Mouse (Mus musculus) embryonic facial prominence, embryonic 14.5 days (tissue): ENCODE measurements around the gene Bdnf. TPM values are rescaled to one million over a fixed set of nuclear protein-coding genes. Genes with fewer than 3 reads are reported as not detected.

ENCODE experiments used
- ATAC-seq: fragments of 200-750 bp; cut with Nextera tagmentation; 2 replicates; pipeline ENCODE4 v1.8.0; 2017; ENCODE audit warnings: low read depth, moderate number of reproducible peaks, moderate TSS enrichment
- DNase-seq: peaks from one replicate; pipeline ENCODE4 v3.0.0-alpha.2; 2015; ENCODE audit warnings: low spot score
- H3K27ac ChIP-seq: fragments of 300-500 bp; sonication (generic); replicated peaks from 2 replicates; pipeline ENCODE4 v1.5.1; 2014; ENCODE audit warnings: low read depth, mild to moderate bottlenecking, low read length, moderate library complexity
- H3K27me3 ChIP-seq: fragments of 300-500 bp; sonication (generic); replicated peaks from 2 replicates; pipeline ENCODE4 v1.6.1; 2014; ENCODE audit warnings: low read length; ENCODE audit not compliant: control insufficient read depth, insufficient read depth
- H3K36me3 ChIP-seq: fragments of 300-500 bp; sonication (generic); 2 replicates; pipeline ENCODE4 v1.6.1; 2014; ENCODE audit warnings: low read length, mixed read lengths; ENCODE audit not compliant: control insufficient read depth, insufficient read depth
- H3K4me1 ChIP-seq: fragments of 300-500 bp; sonication (generic); 2 replicates; pipeline ENCODE4 v1.6.1; 2014; ENCODE audit warnings: antibody characterized with exemption, low read length; ENCODE audit not compliant: control insufficient read depth, insufficient read depth
- H3K4me2 ChIP-seq: fragments of 300-500 bp; sonication (generic); 2 replicates; pipeline ENCODE4 v1.6.1; 2014; ENCODE audit warnings: low read depth, mild to moderate bottlenecking, low read length, moderate library complexity, mixed read lengths
- H3K4me3 ChIP-seq: fragments of 300-500 bp; sonication (generic); 2 replicates; pipeline ENCODE4 v1.5.1; 2014; ENCODE audit warnings: low read depth, mild to moderate bottlenecking, low read length
- H3K9ac ChIP-seq: fragments of 300-500 bp; sonication (generic); 2 replicates; pipeline ENCODE4 v1.6.1; 2014; ENCODE audit warnings: low read depth, mild to moderate bottlenecking, low read length, moderate library complexity, mixed read lengths
- H3K9me3 ChIP-seq: fragments of 300-500 bp; sonication (generic); 2 replicates; pipeline ENCODE4 v1.6.1; 2016; ENCODE audit warnings: low read length; ENCODE audit not compliant: control insufficient read depth
- WGBS: fragments of 180-500 bp; shearing (Covaris S2); extraction: QIAGEN DNeasy Blood & Tissue Kit; methylation state at CpG from one replicate; pipeline ENCODE4 v1.1.7; 2014; 5-methylcytosine and 5-hydroxymethylcytosine counted together
- polyA plus RNA-seq: library from polyadenylated mRNA; unstranded; fragments of >200 nt; fragmentation: Nextera tagmentation; extraction: Ambion mirVana; gene quantifications from 2 replicates; pipeline ENCODE4 v1.2.1, GENCODE M21; 2014

Gene Bdnf
- polyA plus RNA-seq, 1 experiment from 2014 or later, result 3.6 TPM

DNA sequence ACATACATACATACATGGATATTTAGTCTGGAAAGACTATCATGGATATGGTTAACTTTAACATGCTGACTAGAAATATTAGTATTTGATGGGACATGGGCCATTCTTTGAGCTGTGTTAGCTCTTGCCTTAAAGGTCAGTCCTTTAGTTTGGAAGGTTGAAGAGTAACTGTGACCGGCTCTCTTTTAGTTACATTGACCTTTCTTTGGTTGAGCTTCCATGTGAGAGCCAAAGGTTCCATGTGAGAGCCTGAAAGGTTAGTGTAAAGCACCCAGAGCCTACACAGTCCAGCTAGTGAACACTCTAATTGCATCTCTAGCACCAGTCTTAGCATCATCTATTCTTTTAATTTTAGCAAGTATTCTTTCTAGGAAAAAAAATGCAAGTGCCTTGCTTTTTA lies 54.7 kb downstream of the Bdnf start:
- Histone ChIP-seq H3K36me3 (no peaks in the 10 kb centered on the region), H3K4me1 (peaks cover 9% of the 10 kb centered on the region), H3K4me3 (no peak overlapping the region), H3K27ac (no peak overlapping the region), H3K27me3 (no peaks in the 10 kb centered on the region), H3K9me3 (no peaks in the 10 kb centered on the region), H3K4me2 (no peak overlapping the region), H3K9ac (no peak overlapping the region)
- WGBS, result 93% methylated on average over 1 of the region's 1 CpGs
- no peak for ATAC-seq
- no peak for DNase-seq

GRCm38 (mm10) chr2:109733201-109734039 lies 58.9 kb downstream of the Bdnf start:
- peak; percentile 65 for DNase-seq
- H3K27ac ChIP-seq, result no peak overlapping the region
- ATAC-seq, result 0 out of 2 replicates have a peak, but pooled peaks have one; percentile 53
- H3K9ac ChIP-seq, result no peak overlapping the region
- no peaks in the 10 kb centered on the region for H3K36me3 ChIP-seq
- peaks cover 12% of the 10 kb centered on the region for H3K4me1 ChIP-seq
- H3K9me3 ChIP-seq, result no peaks in the 10 kb centered on the region
- H3K27me3 ChIP-seq, result no peaks in the 10 kb centered on the region
- WGBS, result 22% methylated on average over 9 of the region's 9 CpGs
- H3K4me3 ChIP-seq, result no peak overlapping the region; the same call in 1 of the 2 replicates
- H3K4me2 ChIP-seq, result peak overlapping the region; percentile 35

DNA sequence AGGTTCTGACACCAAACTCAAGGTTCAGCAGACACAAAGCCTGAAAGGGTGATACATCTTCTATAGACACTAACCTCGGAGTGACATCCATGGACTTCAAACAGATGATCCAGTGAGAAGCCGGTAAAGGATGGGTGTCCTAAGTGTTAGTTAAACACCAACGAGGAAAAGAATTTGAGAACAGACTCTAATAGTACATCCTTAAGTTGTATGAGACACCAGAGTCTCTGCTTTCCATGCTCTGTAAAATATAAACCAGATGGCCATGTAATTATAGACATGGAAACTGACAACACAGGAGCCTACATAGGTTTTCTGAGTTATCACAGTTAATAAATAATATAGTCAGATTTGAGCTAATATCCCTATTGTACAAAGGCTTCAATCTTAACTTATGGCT lies 59.7 kb downstream of the Bdnf start:
- ATAC-seq (no peak), DNase-seq (no peak)
- H3K36me3 ChIP-seq, result no peaks in the 10 kb centered on the region
- H3K4me3 ChIP-seq, result no peak overlapping the region
- H3K4me2 ChIP-seq, result no peak overlapping the region
- H3K9ac ChIP-seq, result no peak overlapping the region
- 67% methylated on average over 3 of the region's 3 CpGs for WGBS
- peaks cover 12% of the 10 kb centered on the region for H3K4me1 ChIP-seq
- no peaks in the 10 kb centered on the region for H3K9me3 ChIP-seq
- no peaks in the 10 kb centered on the region for H3K27me3 ChIP-seq
- no peak overlapping the region for H3K27ac ChIP-seq

- ATAC-seq, result no peak
- Histone ChIP-seq H3K4me3 (no peak overlapping the region), H3K27me3 (no peaks in the 10 kb centered on the region)
Measured at GRCm38 (mm10) chr2:109734666-109735065, 60.2 kb downstream of the Bdnf start.

GRCm38 (mm10) chr2:109735347-109735746 lies 60.8 kb downstream of the Bdnf start:
- H3K27me3 ChIP-seq, result no peaks in the 10 kb centered on the region
- H3K9me3 ChIP-seq, result no peaks in the 10 kb centered on the region
- DNase-seq (no peak), ATAC-seq (no peak; the same call in 1 of the 2 replicates)
- H3K36me3 ChIP-seq, result no peaks in the 10 kb centered on the region
- 32% methylated on average over 7 of the region's 7 CpGs for WGBS
- no peak overlapping the region for H3K9ac ChIP-seq
- H3K4me2 ChIP-seq, result no peak overlapping the region
- no peak overlapping the region for H3K27ac ChIP-seq
- H3K4me1 ChIP-seq, result peaks cover 12% of the 10 kb centered on the region
- H3K4me3 ChIP-seq, result no peak overlapping the region

More at GRCm38 (mm10) chr2:109734666-109735065, 60.2 kb downstream of the Bdnf start:
- Histone ChIP-seq H3K4me1 (peaks cover 12% of the 10 kb centered on the region), H3K9ac (no peak overlapping the region), H3K36me3 (no peaks in the 10 kb centered on the region), H3K9me3 (no peaks in the 10 kb centered on the region), H3K27ac (no peak overlapping the region), H3K4me2 (no peak overlapping the region)
- 83% methylated on average over 6 of the region's 6 CpGs for WGBS
- DNase-seq, result no peak

- Histone ChIP-seq H3K4me3 (no peak overlapping the region), H3K9me3 (no peaks in the 10 kb centered on the region), H3K27ac (no peak overlapping the region), H3K4me2 (no peak overlapping the region), H3K36me3 (no peaks in the 10 kb centered on the region), H3K9ac (no peak overlapping the region), H3K4me1 (peaks cover 12% of the 10 kb centered on the region), H3K27me3 (no peaks in the 10 kb centered on the region)
- DNase-seq (no peak), ATAC-seq (no peak)
- 59% methylated on average over 2 of the region's 2 CpGs for WGBS
Measured at GRCm38 (mm10) chr2:109736306-109736705, 61.8 kb downstream of the Bdnf start.

DNA sequence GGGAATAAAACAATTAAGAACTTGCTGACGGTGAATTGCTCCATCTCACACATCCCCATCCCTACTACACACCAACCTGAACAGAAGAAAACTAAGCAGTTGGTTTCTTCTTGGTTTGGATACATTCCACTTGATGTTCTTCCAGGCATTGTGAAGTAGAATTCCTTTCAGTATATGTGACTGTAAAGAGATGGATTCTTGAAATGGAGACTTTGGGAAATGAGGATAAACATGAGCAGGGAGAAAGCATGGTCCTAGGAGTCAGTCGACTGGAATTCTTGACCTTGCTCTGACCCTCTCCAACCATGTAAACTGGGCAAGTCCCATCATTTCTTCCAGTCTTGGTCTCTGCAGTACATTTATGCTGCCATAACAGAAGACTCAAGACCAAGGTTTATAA lies 63.8 kb downstream of the Bdnf start:
- H3K36me3 ChIP-seq, result no peaks in the 10 kb centered on the region
- no peaks in the 10 kb centered on the region for H3K27me3 ChIP-seq
- H3K9ac ChIP-seq, result no peak overlapping the region
- H3K4me2 ChIP-seq, result no peak overlapping the region
- H3K27ac ChIP-seq, result no peak overlapping the region
- no peaks in the 10 kb centered on the region for H3K9me3 ChIP-seq
- ATAC-seq (no peak), DNase-seq (no peak)
- 74% methylated on average over 2 of the region's 2 CpGs for WGBS
- no peak overlapping the region for H3K4me3 ChIP-seq
- H3K4me1 ChIP-seq, result peaks cover 10% of the 10 kb centered on the region

DNA sequence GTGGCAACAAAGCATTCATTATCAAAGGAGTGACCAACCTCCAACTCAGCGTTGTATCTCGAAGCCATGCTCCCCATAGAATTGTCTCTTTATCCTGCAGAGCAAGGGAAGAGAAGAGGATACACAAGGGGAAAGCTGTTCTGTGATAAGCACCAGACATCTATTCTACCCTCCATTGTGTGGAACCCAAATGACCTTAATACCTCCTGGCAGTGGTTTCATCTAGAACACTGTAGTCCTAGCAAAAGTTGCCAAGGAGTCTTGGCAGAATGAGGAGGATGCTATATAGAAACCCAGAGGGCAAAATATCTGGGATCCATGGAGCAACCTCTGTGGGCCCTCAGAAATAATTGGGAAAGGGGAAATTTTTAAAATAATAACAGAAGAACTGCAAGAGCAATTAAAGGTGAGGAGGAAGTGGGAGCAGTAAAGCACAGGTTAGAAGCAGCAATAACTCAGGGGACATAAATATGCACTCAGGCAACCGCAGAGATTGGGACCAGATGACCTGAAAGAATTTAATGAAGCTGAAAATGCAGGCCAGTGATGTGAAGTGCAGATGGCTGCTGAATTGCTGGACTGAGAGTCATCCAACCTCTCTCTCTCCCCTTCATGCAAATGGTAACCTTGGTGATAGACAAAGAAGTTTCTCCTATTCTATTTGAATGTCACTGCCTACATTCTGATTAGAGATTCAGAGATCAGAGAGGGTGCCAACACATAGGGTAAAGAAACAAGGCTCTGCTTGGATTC lies 68.9 kb downstream of the Bdnf start:
- H3K27ac ChIP-seq, result no peak overlapping the region
- no peak overlapping the region for H3K4me3 ChIP-seq
- no peak for DNase-seq
- H3K36me3 ChIP-seq, result no peaks in the 10 kb centered on the region
- peak; percentile 73; the same call in 1 of the 2 replicates for ATAC-seq
- H3K4me2 ChIP-seq, result no peak overlapping the region
- H3K9me3 ChIP-seq, result no peaks in the 10 kb centered on the region
- 47% methylated on average over 3 of the region's 3 CpGs for WGBS
- H3K9ac ChIP-seq, result no peak overlapping the region
- peaks cover 3% of the 10 kb centered on the region; the same call in 1 of the 2 replicates for H3K4me1 ChIP-seq
- H3K27me3 ChIP-seq, result no peaks in the 10 kb centered on the region
